Mouse (Mus musculus) kidney, postnatal 10 days (tissue): ENCODE measurements around the gene AI467606.
A peak's percentile ranks its signal among the peaks of the same experiment; 100 is the strongest.
"Not testable (repeated sequence)": the region's sequence is repeated elsewhere in the genome, so short reads cannot be mapped to it uniquely, and the experiment has no call there.

ENCODE experiments used
- DNase-seq: peaks from one replicate; pipeline ENCODE4 v3.0.0; 2021; ENCODE audit warnings: mixed read lengths

AI467606 gene

GRCm38 (mm10) chr7:127091114-127091896, at the start of gene AI467606:
Gene AI467606 (plus strand): TSS chr7:127091359.
- DNase-seq, result peak; percentile 45

DNA sequence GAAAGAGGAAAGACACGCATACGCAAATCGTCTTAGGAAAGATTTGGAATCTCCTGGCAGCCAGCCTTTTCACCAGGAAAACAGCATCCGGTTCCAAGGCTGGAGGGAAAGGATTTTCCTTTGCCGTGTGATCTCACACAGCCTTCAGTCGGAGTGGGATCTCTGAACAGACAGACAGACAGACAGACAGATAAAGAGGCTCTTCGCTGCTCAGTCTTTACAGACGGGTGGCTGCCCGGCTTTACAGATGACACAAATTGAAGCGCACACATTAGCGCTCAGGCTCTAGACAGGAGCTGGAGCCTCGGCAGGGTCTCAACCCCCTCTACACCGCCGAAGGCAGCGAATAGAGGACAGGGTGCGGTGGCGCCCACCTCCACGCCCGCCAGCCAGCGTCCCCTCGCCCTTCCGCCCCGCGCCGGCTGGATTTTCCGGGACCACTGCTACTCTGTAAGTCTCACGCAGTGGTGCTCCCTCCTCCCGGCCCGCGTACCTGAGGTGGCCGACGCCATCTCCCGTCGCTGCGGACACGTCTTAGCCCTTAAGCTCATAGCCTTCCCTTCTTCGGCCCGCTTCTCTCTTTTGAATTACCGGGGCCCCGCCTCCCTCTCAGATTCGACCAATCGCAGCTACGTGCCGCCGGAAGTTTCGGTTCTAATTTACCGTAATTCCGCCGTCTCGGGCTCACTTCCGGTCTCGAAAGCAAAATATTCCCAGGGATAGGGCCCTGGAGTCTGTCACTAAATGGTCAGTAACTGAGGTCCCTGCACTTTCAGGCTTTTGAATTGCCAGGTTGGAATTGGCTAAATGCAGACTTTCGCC, 49.1 kb upstream of the AI467606 start, which contains the start of gene Kif22:
Kif22 (minus strand) TSS at position 621 of the 822 bp plus-strand sequence.
- peak; percentile 94 for DNase-seq

GRCm38 (mm10) chr7:127055026-127055585, 36.1 kb upstream of the AI467606 start:
- no peak for DNase-seq

DNA sequence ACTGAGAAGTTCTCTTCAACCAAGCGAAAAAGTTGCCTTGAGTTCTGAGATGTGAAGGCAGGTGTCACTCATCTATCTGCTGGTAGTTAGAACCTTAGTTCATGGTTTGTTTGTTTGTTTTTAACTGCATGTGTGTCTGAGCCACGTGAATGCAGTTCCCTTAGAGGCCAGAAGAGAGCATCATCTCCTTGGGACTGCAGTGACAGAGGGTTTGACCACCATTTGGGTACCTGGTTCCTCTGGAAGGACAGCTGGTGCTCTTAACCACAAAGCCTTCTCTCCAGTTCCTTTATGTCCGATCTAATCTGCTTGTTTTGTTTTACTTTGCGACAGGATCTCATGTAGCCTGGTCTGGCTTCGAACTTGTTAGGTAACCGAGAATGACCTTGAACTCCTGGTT, 25.6 kb upstream of the AI467606 start:
- no peak for DNase-seq

- no peak for DNase-seq
These were observed 24.8 kb upstream of the AI467606 start for GRCm38 (mm10) chr7:127066317-127066716.

- DNase-seq, result no peak
These were observed 20.2 kb upstream of the AI467606 start for GRCm38 (mm10) chr7:127070871-127071413.

DNA sequence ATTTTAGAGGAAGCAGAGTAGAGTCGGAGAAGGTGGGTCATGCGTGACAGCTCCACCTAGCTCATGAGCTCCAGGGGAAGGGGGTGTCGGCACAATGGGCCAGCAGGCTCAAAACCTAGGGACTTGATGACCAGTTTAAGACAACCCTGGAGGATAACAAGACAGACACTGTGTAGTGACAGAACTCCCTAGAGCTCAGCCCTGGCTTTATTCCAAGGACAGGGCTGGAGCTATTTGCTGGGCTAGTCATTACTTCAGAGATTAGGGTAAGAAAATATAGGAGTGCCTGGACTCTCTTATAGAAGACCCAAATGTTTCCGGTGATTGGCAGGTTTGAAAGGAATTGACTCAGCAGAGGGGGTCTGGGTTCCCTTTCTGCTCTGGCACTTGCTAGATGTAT, 17.9 kb upstream of the AI467606 start:
- peak; percentile 32 for DNase-seq

- peak; percentile 47 for DNase-seq
These were observed 15.0 kb upstream of the AI467606 start for GRCm38 (mm10) chr7:127076188-127076587.

DNA sequence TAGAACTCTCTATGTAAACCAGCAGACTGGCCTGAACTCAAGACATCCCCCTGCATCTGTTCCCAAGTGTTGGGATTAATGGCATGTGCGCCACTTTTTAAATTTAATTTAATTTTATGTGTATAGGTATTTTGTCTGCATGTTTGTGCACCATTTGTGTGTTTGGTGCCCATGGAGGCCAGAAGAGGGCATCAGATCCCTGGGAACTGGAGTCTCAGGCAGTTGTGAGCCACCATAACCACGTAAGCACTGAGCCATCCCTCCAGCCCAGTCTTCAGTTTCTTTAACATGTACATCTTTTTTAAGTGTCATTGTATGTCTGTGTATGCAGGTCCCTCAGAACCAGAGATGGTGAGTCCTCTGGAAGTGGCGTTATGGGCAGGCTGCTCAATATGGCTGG, 13.5 kb upstream of the AI467606 start:
- no peak for DNase-seq

DNA sequence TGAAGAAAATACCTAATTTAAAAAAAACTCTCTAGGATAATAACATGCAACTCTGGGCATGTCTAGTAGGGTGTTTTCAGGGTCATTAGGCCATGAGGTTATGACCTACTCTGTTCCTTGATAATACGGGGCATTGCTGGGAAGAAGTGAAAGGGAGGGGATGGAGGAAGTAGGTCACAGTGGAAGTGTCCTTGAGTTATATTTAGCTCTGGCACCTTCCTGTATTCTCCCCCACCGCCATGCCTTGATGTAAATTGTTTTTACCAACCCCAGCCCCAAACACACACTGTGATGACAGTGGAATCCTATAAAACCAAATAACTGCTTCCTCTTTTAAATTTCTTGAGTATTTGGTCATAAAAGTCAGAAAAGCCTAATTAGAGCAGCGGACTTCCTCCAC, 11.1 kb upstream of the AI467606 start:
- no peak for DNase-seq

DNA sequence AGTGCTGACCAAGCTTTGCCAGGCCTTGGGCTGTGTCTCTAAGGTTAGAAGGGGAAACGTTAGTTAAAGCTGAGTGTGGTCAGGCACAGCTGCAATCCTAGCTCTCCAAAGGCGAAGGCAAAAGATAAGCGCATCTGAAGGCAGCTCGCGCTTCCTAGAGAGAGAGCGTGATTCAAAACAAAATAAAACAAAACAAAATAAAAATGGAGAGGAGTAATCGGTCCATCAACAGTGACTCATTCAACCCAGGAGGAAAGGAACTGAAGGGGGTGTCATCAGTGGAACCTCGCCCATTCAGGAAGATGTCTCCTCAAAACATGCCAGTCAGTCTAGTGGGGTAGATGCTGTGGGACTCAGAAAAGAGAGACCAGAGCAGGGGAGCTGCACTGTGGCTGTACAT, 8.9 kb upstream of the AI467606 start:
- no peak for DNase-seq

DNA sequence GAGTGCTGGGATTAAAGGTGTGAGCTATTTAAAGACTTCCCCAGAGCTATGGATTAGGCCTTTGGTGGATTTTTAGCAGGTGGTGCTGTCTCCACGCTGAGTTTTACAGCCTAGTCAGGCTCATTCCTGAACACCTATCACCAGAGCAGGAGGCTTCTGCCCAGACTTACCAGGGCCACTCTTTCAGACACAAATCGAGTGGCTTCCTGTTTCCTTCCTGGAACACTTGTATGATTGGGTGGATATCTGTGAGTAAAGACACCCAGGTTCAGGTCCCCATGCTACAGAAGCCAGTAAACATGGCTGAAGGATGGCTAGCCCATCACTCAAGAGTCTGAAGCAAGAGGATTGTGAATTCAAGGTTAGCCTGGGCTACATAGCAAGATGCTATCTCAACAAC, 8.2 kb upstream of the AI467606 start:
- DNase-seq, result no peak

DNA sequence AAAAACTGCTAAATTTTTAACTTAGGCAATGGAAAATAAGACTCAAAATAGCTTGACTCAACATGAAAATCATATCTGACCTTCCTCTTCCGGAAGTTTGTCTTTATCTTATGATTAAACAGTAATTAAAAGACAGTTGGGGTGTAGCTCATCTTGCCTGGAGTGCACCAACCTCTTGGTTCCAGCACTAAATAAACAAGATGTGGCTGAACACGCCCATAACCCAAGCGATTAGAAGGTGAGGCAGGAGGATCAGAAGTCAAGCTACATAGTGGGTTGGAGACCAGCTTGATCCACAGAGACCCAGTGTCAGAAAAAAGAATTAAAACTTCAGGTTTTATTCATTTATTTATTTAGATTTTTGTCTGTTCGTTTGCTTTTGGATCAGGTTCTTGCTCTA, 7.5 kb upstream of the AI467606 start:
- no peak for DNase-seq

DNA sequence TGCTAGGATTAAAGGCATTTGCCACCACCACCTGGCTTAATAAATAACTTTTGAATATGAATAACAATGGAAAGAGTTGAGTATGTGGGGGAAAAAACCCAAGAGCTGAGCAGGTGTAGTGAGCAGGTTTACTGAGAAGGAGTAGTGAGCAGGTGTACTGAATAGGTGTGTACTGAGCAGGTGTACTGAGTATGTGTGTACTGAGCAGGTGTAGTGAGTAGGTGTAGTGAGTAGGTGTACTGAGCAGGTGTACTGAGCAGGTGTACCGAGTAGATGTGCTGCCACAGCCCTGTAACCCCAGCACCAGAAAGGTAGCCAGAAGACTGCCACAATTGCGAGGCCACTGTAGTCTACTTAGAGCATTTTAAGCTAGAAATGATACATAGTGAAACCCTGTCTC, 6.4 kb upstream of the AI467606 start:
- no peak for DNase-seq

DNA sequence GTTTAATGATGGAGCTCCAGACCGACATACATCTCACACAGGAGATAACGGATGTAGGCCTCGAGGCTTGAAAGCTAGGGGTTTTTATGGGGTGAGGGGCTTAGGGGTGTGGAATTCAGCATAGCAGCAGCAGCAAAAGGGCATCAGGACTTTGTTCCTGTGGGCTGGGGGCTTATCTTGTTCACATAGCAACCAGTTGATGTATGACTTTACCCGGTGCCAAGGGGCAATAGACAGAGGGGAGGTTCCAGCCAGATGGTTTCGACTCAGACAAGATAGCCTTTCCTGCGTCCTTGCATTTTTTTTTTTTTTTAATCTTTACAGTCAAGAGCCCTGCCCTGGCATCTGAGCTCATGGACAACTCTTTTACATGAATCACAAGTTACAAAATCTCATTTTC, 5.4 kb upstream of the AI467606 start:
- DNase-seq, result not testable (repeated sequence)

- DNase-seq, result not testable (repeated sequence)
These were observed 3.7 kb upstream of the AI467606 start, which contains the start of gene Zg16 for GRCm38 (mm10) chr7:127087278-127088010. Gene Zg16 (minus strand): TSS chr7:127087328.

DNA sequence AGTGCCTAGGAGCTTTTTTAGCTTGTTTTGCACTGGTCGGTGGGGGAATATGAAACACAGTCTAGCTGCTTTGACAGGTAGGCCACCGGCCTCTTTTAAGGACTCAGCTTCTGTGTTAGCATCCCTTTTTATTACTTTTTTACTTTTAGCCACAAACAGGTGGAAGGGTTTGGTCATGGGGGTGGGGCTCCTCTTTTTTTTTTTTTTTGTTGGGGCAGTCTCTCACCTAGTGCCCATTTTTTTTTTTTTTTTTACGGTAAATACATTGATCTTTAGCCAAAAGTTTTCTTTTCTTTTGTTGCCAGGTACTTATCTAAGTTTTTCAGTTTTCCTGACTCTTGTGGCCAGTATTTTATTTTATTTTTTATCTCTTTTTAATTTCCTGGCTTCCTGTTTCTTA, 3.1 kb upstream of the AI467606 start:
- no peak for DNase-seq

DNA sequence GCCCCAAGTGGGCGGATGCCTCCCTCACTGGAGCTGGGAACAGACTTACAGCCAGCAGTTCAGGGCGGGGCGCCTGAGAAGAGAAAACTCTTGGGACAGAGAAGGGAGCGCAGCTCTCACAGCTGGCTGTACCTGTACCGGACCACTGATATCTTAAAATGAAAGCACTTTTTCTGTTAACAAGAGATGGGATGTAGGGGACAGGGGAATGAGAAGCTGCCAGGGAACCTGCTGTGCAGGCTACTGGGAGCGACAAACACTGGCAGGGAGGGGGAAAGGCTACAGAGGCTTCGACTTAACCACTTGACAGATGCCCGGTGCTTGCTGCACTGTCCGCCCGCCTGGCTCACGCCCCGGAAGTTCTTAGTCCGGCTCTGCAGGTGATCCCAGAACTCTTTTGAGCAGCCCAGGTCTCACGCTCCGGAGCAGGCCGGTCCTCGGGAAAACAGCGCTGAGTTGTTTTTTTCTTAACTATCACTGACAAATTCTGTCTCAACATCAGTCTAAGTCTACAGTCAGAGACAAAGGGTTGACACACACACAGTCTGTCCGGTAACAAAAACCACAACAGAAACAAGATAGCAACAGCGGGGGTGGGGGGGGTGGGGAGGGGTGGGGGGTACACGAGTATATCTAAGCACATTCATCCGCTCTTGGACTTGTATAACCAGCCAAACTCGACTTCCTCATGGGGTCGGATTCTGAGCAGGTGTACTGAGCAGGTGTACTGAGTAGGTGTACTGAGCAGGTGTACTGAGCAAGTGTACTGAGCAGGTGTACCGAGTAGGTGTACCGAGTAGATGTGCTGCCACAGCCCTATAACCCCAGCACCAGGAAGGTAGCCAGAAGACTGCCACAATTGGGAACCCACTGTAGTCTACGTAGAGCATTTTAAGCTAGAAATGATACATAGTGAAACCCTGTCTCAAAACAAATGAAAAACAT, 2.0 kb upstream of the AI467606 start:
- no peak for DNase-seq

GRCm38 (mm10) chr7:127090154-127091113, 725 bp upstream of the AI467606 start:
- DNase-seq, result no peak

DNA sequence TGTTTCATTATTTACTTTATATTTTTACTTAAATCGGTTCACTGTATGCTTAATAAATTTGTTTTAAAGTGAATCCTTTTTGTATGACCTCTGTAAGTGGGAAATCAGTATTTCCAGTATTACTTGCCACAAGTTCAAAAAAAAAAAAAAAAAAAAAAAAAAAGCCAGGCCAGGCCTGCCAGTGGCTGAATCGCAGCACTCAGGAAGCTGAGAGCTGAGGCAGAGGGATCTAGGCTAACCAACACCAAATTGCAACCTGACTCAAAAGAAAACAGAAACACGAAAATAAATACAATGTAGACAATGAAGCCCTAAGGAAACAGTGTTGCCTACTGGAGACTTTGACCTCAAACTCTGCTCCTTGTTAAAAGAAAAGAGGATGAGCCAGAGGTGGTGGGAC, 2.8 kb downstream of the AI467606 start:
- no peak for DNase-seq
